Mouse (Mus musculus): ENCODE measurements at regions not wholly inside any gene's neighbourhood (a gene's known extent, or its start where the extent isn't known, plus 50 kb on each side); places are given as distances from the start of the nearest gene placed in this dataset.

DNA sequence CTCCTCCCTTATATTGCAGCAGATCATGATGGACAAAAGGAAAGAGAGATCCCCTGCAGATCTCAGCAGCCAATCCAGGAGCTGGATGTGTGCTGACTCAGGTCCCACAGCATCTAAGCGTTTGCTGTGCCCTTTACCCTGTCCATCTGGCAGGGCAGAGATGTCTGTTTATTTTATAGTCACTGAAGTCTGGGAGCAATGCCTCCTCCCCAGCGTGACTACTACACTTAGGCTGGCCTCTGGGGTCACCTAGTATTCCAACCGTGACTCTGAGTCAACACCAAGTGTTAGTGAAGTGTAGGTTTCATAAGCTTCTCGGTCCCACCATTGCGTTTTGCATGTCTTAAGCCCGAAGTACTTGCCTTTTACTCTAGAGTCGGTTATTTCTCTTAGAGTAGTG is 155.3 kb upstream of the Gmds start:
- H3K4me3 ChIP-seq = no peak overlapping the region
- H3K9me3 ChIP-seq = no peaks in the 10 kb centered on the region
- H3K27ac ChIP-seq (replicated peaks) = no peak overlapping the region
- H3K4me2 ChIP-seq = no peak overlapping the region
- no peak overlapping the region for H3K9ac ChIP-seq
- H3K36me3 ChIP-seq = no peaks in the 10 kb centered on the region
- no peak for ATAC-seq (ENCODE audit: extremely low read depth, insufficient number of reproducible peaks, low FRiP score, low TSS enrichment)
- peaks cover 35% of the 10 kb centered on the region for H3K4me1 ChIP-seq
- WGBS = 62% methylated on average over 7 of the region's 7 CpGs
- no peaks in the 10 kb centered on the region; the same call in 1 of the 2 replicates for H3K27me3 ChIP-seq (replicated peaks)

DNA sequence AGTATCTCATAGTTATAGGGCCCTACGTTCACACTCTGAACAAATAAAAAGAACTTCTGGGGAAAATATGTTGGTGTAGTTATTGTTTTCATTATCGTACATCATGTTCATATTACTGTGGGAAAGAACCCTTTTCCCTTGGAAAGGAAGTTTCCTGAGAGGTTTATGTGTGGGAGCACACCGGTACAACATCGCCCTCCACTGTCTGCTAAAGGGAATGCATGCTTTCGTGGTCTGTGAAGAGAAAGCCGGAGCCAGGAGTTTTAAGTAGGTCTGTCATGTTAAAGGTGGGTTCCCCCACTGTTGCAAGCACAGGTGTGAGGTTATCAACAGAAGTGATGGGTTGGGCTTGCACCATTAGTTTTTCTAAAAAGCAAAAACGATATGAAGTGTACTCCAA is 154.8 kb upstream of the Gmds start:
- ATAC-seq (ENCODE audit: extremely low read depth, insufficient number of reproducible peaks, low FRiP score, low TSS enrichment) = no peak
- Histone ChIP-seq H3K4me1 (peaks cover 32% of the 10 kb centered on the region), H3K36me3 (no peaks in the 10 kb centered on the region), H3K27me3 (replicated peaks) (no peaks in the 10 kb centered on the region; the same call in 1 of the 2 replicates), H3K4me3 (no peak overlapping the region), H3K4me2 (no peak overlapping the region), H3K9me3 (no peaks in the 10 kb centered on the region), H3K9ac (no peak overlapping the region), H3K27ac (replicated peaks) (no peak overlapping the region)
- 27% methylated on average over 7 of the region's 7 CpGs for WGBS

DNA sequence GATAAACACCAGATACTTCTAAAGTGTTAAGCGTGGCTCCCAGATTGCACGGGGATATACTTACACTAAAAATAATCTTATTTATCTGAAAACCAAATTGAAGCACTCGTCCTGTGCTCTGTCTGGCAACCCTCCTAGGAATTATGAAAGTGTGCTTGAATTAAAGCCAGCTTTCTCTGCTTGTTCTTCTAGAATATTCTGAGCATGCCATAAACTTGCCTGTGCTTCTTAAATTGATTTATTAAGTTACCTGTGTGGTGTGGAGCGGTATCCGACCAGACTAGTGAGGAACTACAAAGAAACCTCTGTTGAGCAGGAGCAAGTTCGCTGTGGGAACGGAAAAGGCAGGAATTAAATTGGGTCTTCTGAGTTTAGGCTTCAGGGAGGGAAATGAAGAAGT is 154.0 kb upstream of the Gmds start:
- H3K9ac ChIP-seq = no peak overlapping the region
- no peak overlapping the region for H3K27ac ChIP-seq (replicated peaks)
- H3K36me3 ChIP-seq = no peaks in the 10 kb centered on the region
- ATAC-seq (ENCODE audit: extremely low read depth, insufficient number of reproducible peaks, low FRiP score, low TSS enrichment) = no peak
- H3K9me3 ChIP-seq = no peaks in the 10 kb centered on the region
- 50% methylated on average over 7 of the region's 7 CpGs for WGBS
- no peaks in the 10 kb centered on the region; the same call in 1 of the 2 replicates for H3K27me3 ChIP-seq (replicated peaks)
- peaks cover 26% of the 10 kb centered on the region for H3K4me1 ChIP-seq
- H3K4me2 ChIP-seq = no peak overlapping the region
- H3K4me3 ChIP-seq = no peak overlapping the region

DNA sequence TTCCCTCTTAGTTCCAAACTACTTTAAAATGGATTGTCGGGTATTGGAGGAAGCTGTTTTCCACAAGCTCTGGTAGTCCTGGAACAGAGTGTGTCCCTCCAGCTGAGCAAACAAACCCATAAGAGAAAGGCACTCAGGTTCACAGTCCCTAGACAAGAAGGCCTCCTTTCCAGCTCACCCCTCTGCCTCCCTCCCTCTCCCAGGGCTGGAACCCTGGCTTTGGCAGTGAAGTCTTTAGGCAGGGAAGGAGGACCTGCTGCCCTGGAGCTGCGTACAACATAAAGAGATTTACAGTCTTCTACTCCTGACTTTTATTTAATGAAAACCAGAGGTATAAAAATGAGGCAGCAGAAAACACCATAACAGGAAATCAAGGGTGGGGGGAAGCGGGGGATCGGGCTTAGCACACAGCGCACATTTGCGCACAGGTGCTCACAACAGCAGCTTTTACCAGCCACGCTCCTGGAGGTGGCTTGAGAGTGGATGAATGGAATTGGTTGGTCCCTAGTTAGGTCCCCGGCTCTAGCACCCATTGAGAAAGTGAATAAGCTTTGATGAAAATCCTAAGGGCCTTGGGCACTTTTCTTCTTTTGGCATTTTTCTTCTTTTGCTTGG is 143.0 kb upstream of the Gmds start:
- Histone ChIP-seq H3K9me3 (no peaks in the 10 kb centered on the region), H3K4me1 (peaks cover 17% of the 10 kb centered on the region), H3K27ac (replicated peaks) (no peak overlapping the region), H3K4me3 (no peak overlapping the region), H3K27me3 (replicated peaks) (peaks cover 6% of the 10 kb centered on the region), H3K36me3 (no peaks in the 10 kb centered on the region), H3K9ac (no peak overlapping the region), H3K4me2 (no peak overlapping the region)
- ATAC-seq (ENCODE audit: extremely low read depth, insufficient number of reproducible peaks, low FRiP score, low TSS enrichment) = no peak
- 83% methylated on average over 8 of the region's 8 CpGs for WGBS

DNA sequence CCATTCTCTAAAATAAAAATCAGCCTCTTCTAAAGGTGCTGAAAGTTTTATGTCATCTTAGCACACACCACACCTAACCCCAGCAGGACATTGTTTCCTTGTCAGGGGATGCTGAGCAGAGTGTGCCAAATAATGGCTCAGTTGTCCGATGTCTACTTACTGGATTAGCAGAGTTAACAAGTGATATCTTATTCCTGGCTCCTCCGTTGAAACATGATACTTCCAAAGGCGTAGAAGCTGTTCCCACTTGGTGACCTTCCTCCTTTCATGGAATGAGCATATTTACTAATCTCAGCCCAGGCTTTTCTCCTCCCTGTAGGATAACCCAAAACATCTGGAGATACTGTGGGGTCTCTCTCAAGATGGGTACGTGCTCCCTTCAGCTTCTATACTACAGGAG is 141.5 kb upstream of the Gmds start:
- Histone ChIP-seq H3K4me3 (no peak overlapping the region), H3K4me1 (peaks cover 17% of the 10 kb centered on the region), H3K36me3 (no peaks in the 10 kb centered on the region), H3K27ac (replicated peaks) (no peak overlapping the region), H3K27me3 (replicated peaks) (peaks cover 6% of the 10 kb centered on the region), H3K4me2 (no peak overlapping the region), H3K9me3 (no peaks in the 10 kb centered on the region), H3K9ac (no peak overlapping the region)
- no peak for ATAC-seq (ENCODE audit: extremely low read depth, insufficient number of reproducible peaks, low FRiP score, low TSS enrichment)
- 17% methylated on average over 4 of the region's 4 CpGs for WGBS

DNA sequence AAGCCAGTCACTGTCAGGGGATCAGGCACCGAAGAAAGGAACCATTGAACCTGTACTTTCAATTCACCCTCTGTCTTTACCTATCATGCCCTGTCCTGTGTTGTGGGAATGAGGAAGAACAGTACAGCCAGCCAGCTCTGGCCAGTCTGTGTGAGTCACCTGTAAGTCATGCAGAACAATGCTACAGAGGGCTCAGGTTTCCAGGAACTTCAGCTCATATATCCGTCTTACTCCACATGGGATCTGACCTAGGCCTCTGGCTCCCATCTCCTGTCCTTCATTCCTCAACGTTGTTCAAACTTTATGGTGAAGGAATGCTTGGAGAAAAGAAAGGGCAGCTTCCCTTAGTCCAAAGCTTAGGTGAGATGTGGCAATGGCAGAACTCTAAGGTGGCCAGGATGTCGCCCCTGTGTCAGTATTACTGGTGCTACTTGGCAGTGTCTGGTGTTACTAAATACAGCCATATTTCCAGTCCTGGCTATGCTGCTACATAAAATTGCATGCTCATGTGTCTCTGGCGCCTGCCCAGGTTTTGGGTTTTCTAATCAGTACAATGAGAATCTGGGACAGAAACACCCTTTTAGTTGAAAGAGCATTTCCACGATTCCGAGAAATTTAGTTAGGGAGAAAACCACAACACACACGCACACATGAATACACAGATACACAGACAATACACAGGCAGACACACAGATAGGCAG is 140.7 kb upstream of the Gmds start:
- Histone ChIP-seq H3K4me2 (no peak overlapping the region), H3K36me3 (no peaks in the 10 kb centered on the region), H3K9me3 (no peaks in the 10 kb centered on the region), H3K4me3 (no peak overlapping the region), H3K27me3 (replicated peaks) (peaks cover 5% of the 10 kb centered on the region), H3K4me1 (peaks cover 17% of the 10 kb centered on the region), H3K27ac (replicated peaks) (no peak overlapping the region), H3K9ac (no peak overlapping the region)
- no peak for ATAC-seq (ENCODE audit: extremely low read depth, insufficient number of reproducible peaks, low FRiP score, low TSS enrichment)
- WGBS = 69% methylated on average over 8 of the region's 8 CpGs

DNA sequence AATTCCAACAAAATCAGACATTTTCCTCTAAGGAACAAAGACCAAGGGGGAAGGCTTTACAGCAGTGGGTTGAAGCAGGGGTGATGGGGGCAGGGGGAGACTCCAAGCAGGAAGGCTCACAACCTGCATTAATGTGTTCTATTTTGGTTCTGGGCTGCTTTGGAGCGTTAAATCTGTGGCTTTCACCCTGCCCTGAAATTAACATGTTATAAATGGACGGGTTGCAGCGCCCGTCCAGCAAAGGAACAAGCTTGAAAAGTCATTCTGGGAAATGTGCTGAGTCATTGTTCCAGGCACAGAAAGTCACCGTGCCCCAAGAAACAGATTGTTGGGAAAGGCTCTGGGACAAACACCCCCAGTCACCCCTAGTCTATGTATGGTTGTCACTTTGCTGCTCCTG is 127.2 kb upstream of the Gmds start:
- Histone ChIP-seq H3K4me3 (no peak overlapping the region), H3K27me3 (replicated peaks) (no peaks in the 10 kb centered on the region), H3K9me3 (no peaks in the 10 kb centered on the region), H3K4me2 (no peak overlapping the region), H3K27ac (replicated peaks) (no peak overlapping the region), H3K36me3 (no peaks in the 10 kb centered on the region), H3K9ac (no peak overlapping the region), H3K4me1 (no peaks in the 10 kb centered on the region)
- no peak for ATAC-seq (ENCODE audit: extremely low read depth, insufficient number of reproducible peaks, low FRiP score, low TSS enrichment)
- WGBS = 39% methylated on average over 5 of the region's 5 CpGs

DNA sequence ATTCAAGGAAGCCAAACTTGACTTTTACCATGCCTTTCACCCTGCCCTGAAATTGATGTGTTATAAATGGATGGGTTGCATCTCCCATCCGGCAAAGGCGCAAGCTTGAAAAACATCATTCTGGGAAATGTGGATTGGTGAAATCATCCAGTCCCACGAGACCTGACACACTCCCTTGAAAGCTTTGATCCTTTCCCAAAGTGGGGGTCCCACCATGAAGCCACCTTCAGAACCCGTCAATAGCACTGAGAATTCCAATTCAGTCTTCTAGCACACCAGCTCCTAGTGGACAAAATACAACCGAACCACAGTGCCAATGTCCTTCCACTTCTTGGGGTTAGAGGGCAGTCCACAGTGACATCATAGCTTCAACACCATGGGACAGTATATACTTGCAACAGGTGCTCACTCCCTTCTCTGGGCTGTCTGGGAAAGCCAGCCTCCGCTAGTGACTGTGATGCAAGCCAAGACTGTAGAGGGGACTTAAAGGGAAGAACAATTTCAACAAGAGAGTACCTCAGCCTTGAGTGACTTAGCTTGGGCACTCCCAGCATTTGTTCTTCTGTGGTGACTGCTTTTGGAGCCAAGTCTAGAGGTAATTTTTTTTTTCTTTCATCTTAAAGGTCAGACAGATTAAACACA is 126.6 kb upstream of the Gmds start:
- 82% methylated on average over 6 of the region's 6 CpGs for WGBS
- Histone ChIP-seq H3K9me3 (no peaks in the 10 kb centered on the region), H3K27me3 (replicated peaks) (no peaks in the 10 kb centered on the region), H3K4me1 (no peaks in the 10 kb centered on the region), H3K36me3 (no peaks in the 10 kb centered on the region), H3K27ac (replicated peaks) (no peak overlapping the region), H3K9ac (no peak overlapping the region), H3K4me3 (no peak overlapping the region), H3K4me2 (no peak overlapping the region)
- no peak for ATAC-seq (ENCODE audit: extremely low read depth, insufficient number of reproducible peaks, low FRiP score, low TSS enrichment)

DNA sequence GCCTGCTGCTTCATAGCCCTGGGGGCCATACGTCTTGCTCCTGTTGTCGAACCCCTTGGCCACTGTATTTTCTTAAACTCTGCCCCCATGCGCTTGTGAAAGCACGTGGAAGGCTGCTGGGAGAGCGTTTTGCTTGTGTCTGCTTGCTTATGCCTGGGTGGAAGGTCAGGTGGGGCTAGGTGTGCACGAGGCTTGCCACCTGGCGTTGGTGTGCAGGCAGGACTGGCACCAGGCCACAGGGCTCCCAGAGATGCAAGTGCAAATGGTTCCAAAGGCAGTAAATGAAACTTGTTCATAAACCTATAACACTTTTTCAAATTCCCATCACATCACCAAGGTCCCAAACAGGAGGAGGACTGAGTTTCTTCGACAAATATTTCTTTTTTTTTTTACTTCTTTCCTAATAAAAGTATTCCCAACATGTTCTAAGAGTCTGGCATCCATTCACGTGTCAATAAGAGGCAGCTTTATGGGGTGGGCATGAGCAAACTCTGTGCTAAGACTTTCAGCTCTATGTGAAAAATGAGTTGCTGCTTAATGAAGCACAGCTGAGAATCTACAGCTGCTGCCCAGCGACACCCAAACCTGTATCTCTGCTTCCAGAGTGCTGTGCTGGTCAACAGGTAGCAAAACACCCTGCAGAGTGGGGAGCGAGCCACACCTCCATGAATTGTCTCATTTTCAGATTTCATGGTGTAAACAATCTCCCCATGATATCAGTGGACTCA is 116.0 kb upstream of the Gmds start:
- H3K9me3 ChIP-seq = no peaks in the 10 kb centered on the region
- WGBS = 69% methylated on average over 11 of the region's 11 CpGs
- H3K9ac ChIP-seq = no peak overlapping the region
- no peaks in the 10 kb centered on the region for H3K36me3 ChIP-seq
- peaks cover 7% of the 10 kb centered on the region for H3K4me1 ChIP-seq
- no peak for ATAC-seq (ENCODE audit: extremely low read depth, insufficient number of reproducible peaks, low FRiP score, low TSS enrichment)
- H3K27ac ChIP-seq (replicated peaks) = no peak overlapping the region
- no peaks in the 10 kb centered on the region for H3K27me3 ChIP-seq (replicated peaks)
- no peak overlapping the region for H3K4me3 ChIP-seq
- no peak overlapping the region for H3K4me2 ChIP-seq

DNA sequence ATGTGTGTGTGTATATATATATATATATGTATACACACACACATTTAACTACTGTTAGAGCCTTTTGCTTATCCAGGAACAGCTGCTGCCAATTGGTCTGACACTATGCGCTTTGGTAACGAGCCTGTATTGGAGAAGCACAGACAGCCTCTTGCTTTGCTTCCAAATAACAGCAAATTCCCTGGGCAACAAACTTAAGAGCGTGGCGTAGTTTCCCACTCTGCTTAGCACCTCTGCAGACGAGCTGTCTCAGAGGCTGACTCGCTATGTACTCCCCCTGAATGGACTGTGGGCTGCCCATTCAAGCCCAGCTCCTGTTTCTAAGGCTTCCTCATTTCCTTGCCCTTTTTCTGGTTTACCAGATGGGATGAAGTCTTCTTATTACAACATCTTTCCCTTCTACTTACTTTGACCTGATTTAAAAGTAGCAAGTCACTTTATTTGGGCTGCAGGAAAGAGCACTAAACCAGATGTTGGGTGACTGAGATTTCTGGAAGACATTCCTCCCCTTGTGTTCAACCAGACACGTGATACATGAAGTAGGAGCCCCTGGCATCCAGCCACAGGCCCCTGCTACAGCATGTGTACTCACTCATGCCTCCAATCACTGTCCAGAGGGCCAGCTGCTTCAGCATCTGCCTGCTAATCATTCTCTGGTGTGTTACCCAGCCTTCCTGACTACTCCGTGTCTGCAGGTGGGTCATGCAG is 111.3 kb upstream of the Gmds start:
- Histone ChIP-seq H3K27ac (replicated peaks) (no peak overlapping the region), H3K4me2 (no peak overlapping the region), H3K36me3 (no peaks in the 10 kb centered on the region), H3K9ac (no peak overlapping the region), H3K4me1 (peaks cover 7% of the 10 kb centered on the region), H3K27me3 (replicated peaks) (no peaks in the 10 kb centered on the region), H3K9me3 (no peaks in the 10 kb centered on the region), H3K4me3 (no peak overlapping the region)
- no peak for ATAC-seq (ENCODE audit: extremely low read depth, insufficient number of reproducible peaks, low FRiP score, low TSS enrichment)
- WGBS = 62% methylated on average over 8 of the region's 8 CpGs

DNA sequence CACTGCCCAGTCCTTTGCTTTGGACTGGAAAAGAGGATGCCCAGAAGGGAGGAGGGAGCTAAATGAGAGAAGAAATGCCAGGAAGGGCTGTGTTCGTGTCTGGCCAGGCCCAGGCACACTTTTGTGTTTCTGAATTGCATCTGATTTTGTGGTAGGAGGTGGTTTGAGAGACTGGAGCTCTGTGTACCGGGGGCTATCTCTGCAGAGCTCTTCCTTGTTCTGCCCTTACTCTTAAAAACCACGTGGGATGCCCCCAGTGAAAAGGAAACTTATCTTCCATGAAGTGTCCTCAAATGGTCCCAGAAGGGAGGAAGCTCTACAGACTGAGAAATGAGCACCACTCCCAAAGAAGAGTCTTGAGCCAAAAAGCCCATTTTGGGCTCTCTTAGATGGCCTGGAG is 106.0 kb upstream of the Gmds start:
- ATAC-seq (ENCODE audit: extremely low read depth, insufficient number of reproducible peaks, low FRiP score, low TSS enrichment) = no peak
- no peaks in the 10 kb centered on the region for H3K36me3 ChIP-seq
- H3K27me3 ChIP-seq (replicated peaks) = no peaks in the 10 kb centered on the region
- H3K9me3 ChIP-seq = no peaks in the 10 kb centered on the region
- H3K27ac ChIP-seq (replicated peaks) = no peak overlapping the region
- no peak overlapping the region for H3K9ac ChIP-seq
- 59% methylated on average over 3 of the region's 3 CpGs for WGBS
- H3K4me2 ChIP-seq = no peak overlapping the region
- H3K4me3 ChIP-seq = no peak overlapping the region
- no peaks in the 10 kb centered on the region for H3K4me1 ChIP-seq
